Mouse (Mus musculus): ENCODE results near the gene Ppm1h.

- no peak for TF ChIP-seq CTCF (IDR thresholded peaks at IDR 0.05; ENCODE audit: low read depth)
- TF ChIP-seq EP300 (IDR thresholded peaks at IDR 0.05; ENCODE audit: low read depth): no peak
Measured at GRCm38 (mm10) chr10:122887528-122888183, 209.1 kb downstream of the Ppm1h start.
